Mouse (Mus musculus) kidney, postnatal 36 days (tissue): ENCODE data around the gene Tm6sf1.

Source experiments
- DNase-seq, 2 experiments: peaks; one replicate each; pipeline ENCODE4 v3.0.0; 2021 to 2022; ENCODE audit warnings: mixed read lengths in 2 of 2

The Tm6sf1 gene

DNA sequence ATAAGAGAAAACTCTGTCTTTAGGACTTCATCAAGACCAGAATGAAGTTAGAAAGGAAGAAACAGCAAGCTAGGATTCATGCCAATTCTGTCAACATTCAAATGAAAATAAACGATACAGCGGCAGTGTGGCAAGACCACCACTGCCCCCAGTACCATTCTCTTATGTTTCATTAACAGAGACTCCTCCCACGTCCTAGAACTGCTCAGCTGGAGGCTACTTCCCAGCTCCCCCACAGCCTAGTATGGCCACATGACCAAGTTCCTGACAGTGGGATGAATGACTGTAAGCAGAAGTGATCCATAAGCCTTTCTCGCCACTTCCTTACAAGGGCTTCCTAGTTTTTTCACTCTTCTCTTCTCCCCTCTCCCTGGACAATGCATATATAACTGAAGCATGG lies 45.3 kb downstream of the Tm6sf1 start:
- no peak for DNase-seq

DNA sequence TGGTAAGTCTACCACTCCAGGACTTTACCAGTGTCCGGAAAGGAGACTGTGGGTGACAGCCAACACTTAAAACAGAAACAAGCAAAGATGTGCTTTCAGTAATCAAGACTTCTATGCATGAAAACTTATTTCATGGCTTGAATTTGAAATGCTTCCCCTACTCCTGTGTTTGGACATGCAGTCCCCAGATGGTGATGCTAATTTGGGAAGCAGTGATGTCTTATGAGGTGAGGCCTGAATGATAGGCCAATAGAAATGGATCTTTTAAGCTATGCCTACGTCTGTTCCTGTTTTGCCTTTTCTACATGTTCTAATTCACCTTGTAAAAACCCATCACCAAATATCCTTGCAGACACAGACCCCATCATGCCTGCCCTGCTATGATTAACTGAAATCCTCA lies 46.1 kb downstream of the Tm6sf1 start:
- no peak for DNase-seq

DNA sequence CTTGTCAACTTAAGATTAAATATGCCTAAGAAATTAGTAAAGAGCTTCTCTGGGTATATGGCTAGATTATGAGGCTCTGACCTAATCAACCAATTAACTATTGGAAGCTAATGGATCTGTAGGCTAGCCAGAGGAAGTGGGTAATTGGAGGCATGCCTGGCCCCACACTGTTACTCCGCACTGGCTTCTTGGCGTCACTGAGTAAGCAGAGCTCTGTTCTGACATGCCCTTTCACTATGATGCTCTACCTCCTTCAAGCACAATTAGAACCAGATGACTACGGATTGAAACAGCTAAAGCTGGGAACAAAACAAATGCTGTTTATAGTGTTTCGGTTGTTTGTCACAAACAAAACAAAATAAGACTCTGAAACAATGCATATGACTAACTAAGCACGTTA lies 59.5 kb downstream of the Tm6sf1 start:
- no peak for DNase-seq

GRCm38 (mm10) chr7:81920314-81920713 lies 61.5 kb downstream of the Tm6sf1 start:
- no peak for DNase-seq

GRCm38 (mm10) chr7:81921379-81921952 lies 62.7 kb downstream of the Tm6sf1 start:
- no peak for DNase-seq

- no peak for DNase-seq
These were observed 70.2 kb downstream of the Tm6sf1 start for GRCm38 (mm10) chr7:81928998-81929397.

GRCm38 (mm10) chr7:81932521-81933045 lies 73.8 kb downstream of the Tm6sf1 start:
- DNase-seq, result peak in 1 of 2 experiments; percentile 3

DNA sequence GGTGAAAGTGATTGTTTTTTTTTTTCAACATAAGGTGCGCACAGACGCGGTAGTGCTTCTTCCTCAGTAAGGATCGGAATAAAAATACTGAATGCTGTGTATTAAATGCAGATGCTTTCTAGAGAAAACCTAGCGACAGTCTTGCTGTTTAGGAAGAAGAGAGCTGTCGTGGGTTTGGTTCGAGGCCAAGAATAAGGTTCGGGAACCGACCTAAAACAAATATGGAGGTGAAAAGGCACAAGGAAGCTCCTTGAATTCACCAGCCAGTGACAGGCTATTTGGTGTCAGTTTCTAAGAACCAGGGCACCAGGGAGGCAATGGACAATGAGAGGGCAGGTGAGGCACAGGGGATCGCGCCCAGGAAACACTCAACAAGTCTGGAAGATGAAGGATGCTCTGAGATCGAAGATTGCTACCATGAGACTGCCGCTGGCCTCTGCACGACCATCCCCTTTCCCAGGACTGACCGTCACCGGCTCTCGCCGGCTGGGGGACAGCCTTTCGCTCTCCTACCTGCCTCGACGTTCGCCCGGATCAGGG lies 74.3 kb downstream of the Tm6sf1 start:
- DNase-seq, result no peak

- peak; percentile 56 to 75 for DNase-seq
These were observed 74.9 kb downstream of the Tm6sf1 start for GRCm38 (mm10) chr7:81933601-81934266.
